Mouse (Mus musculus): ENCODE data around the gene Lrrc73.

DNA sequence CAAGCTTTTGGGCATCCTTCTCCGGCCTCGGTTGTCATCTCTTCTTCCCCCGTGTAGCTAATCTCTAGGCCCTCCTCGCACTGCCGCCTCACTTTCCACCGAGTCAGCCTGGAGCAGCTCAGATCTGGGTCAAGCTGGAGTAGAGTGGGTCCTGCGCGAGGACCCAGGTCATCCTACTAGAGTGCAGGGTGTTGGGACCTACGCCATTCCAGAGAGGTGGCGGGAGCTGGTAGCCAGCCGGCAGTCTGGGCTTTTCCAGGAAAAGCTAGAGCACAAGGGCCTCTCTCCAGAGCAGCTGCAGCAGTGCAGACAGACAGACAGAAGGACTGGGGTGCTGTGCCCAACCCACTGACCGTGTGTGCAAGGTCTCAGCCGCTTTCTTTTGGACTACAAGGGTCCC lies 11.1 kb upstream of the Lrrc73 start:
- TF ChIP-seq POLR2A (IDR thresholded peaks at IDR 0.05; ENCODE audit: borderline replicate concordance, low read depth, low read length): no peak
- TF ChIP-seq CTCF (IDR thresholded peaks at IDR 0.05; ENCODE audit: low read depth, low read length): no peak
